Mouse (Mus musculus) midbrain, embryonic 14.5 days (tissue): Measurements from ENCODE around the gene Krt90. TPM values are rescaled to one million over a fixed set of nuclear protein-coding genes. Genes with fewer than 3 reads are reported as not detected.

Source experiments
- ATAC-seq: fragments of 200-750 bp; cut with Nextera tagmentation; 2 replicates; pipeline ENCODE4 v1.8.0; 2017; ENCODE audit warnings: moderate number of reproducible peaks, moderate library complexity; ENCODE audit not compliant: low FRiP score, low TSS enrichment
- DNase-seq: peaks from one replicate; pipeline ENCODE4 v3.0.0-alpha.2; 2015
- H3K27ac ChIP-seq: fragments of 300-500 bp; sonication (generic); replicated peaks from 2 replicates; pipeline ENCODE4 v1.5.1; 2014; ENCODE audit warnings: mild to moderate bottlenecking, low read depth, low read length, moderate library complexity
- H3K27me3 ChIP-seq: fragments of 300-500 bp; sonication (generic); 2 replicates; pipeline ENCODE4 v1.6.1; 2014; ENCODE audit warnings: low read length, control low read depth, mixed read lengths; ENCODE audit not compliant: control insufficient read depth, insufficient read depth
- H3K36me3 ChIP-seq: fragments of 300-500 bp; sonication (generic); 2 replicates; pipeline ENCODE4 v1.6.1; 2014; ENCODE audit warnings: low read length, control low read depth; ENCODE audit not compliant: control insufficient read depth, insufficient read depth
- H3K4me1 ChIP-seq: fragments of 300-500 bp; sonication (generic); 2 replicates; pipeline ENCODE4 v1.6.1; 2014; ENCODE audit warnings: mild to moderate bottlenecking, antibody characterized with exemption, low read length, control low read depth; ENCODE audit not compliant: control insufficient read depth, insufficient read depth
- H3K4me2 ChIP-seq: fragments of 300-500 bp; sonication (generic); 2 replicates; pipeline ENCODE4 v1.6.1; 2014; ENCODE audit warnings: mild to moderate bottlenecking, low read length, moderate library complexity
- H3K4me3 ChIP-seq: fragments of 300-500 bp; sonication (generic); replicated peaks from 2 replicates; pipeline ENCODE4 v1.5.1; 2014; ENCODE audit warnings: low read depth, low read length
- H3K9ac ChIP-seq: fragments of 300-500 bp; sonication (generic); replicated peaks from 2 replicates; pipeline ENCODE4 v1.6.1; 2014; ENCODE audit warnings: mild to moderate bottlenecking, low read length, moderate library complexity
- H3K9me3 ChIP-seq: fragments of 300-500 bp; sonication (generic); 2 replicates; pipeline ENCODE4 v1.6.1; 2016; ENCODE audit warnings: low read length, control low read depth, mixed read lengths; ENCODE audit not compliant: control insufficient read depth
- WGBS: fragments of 180-500 bp; shearing (Covaris S2); extraction: QIAGEN DNeasy Blood & Tissue Kit; methylation state at CpG from one replicate; pipeline ENCODE4 v1.1.7; 2014; 5-methylcytosine and 5-hydroxymethylcytosine counted together
- polyA plus RNA-seq: library from polyadenylated mRNA; unstranded; fragments of >200 nt; fragmentation: Nextera tagmentation; extraction: Ambion mirVana; gene quantifications from 2 replicates; pipeline ENCODE4 v1.2.1, GENCODE M21; 2014

Krt90 gene
- polyA plus RNA-seq, result 0.08 TPM in 1 of 2 replicates, not detected in the other

GRCm38 (mm10) chr15:101562850-101563249 lies at the start of gene Krt90:
Krt90 (minus strand) TSS chr15:101562950.
- Histone ChIP-seq H3K4me2 (no peak within 1 kb of the TSS), H3K4me1 (no peaks in the 10 kb centered on the region), H3K27me3 (no peaks in the 10 kb centered on the region), H3K9me3 (no peaks in the 10 kb centered on the region), H3K27ac (no peak within 1 kb of the TSS), H3K4me3 (no peak within 1 kb of the TSS), H3K36me3 (no peaks in the 10 kb centered on the region), H3K9ac (no peak within 1 kb of the TSS)
- ATAC-seq (no peak), DNase-seq (no peak)
- WGBS, result 67% methylated on average over 5 of the region's 5 CpGs

GRCm38 (mm10) chr15:101599123-101599522 lies 36.4 kb upstream of the Krt90 start:
- no peak for DNase-seq
- 60% methylated on average over 6 of the region's 6 CpGs for WGBS
- H3K4me2 ChIP-seq, result no peak overlapping the region
- no peak overlapping the region for H3K9ac ChIP-seq
- H3K36me3 ChIP-seq, result no peaks in the 10 kb centered on the region
- H3K27me3 ChIP-seq, result no peaks in the 10 kb centered on the region
- H3K4me1 ChIP-seq, result no peaks in the 10 kb centered on the region
- H3K27ac ChIP-seq, result no peak overlapping the region
- no peak for ATAC-seq
- H3K4me3 ChIP-seq, result no peak overlapping the region
- no peaks in the 10 kb centered on the region for H3K9me3 ChIP-seq

GRCm38 (mm10) chr15:101588216-101588615 lies 25.5 kb upstream of the Krt90 start:
- H3K4me1 ChIP-seq, result no peaks in the 10 kb centered on the region
- H3K9ac ChIP-seq, result no peak overlapping the region
- H3K4me3 ChIP-seq, result no peak overlapping the region
- H3K27me3 ChIP-seq, result no peaks in the 10 kb centered on the region
- 80% methylated on average over 10 of the region's 10 CpGs for WGBS
- H3K36me3 ChIP-seq, result no peaks in the 10 kb centered on the region
- no peak overlapping the region for H3K4me2 ChIP-seq
- H3K27ac ChIP-seq, result no peak overlapping the region
- ATAC-seq (no peak), DNase-seq (no peak)
- H3K9me3 ChIP-seq, result no peaks in the 10 kb centered on the region

- no peak for DNase-seq
- no peak for ATAC-seq
- H3K36me3 ChIP-seq, result no peaks in the 10 kb centered on the region
- H3K4me2 ChIP-seq, result no peak overlapping the region
- no peaks in the 10 kb centered on the region for H3K4me1 ChIP-seq
- H3K27ac ChIP-seq, result no peak overlapping the region
- 69% methylated on average over 2 of the region's 2 CpGs for WGBS
- H3K27me3 ChIP-seq, result no peaks in the 10 kb centered on the region
- H3K9ac ChIP-seq, result no peak overlapping the region
- H3K9me3 ChIP-seq, result no peaks in the 10 kb centered on the region
- no peak overlapping the region for H3K4me3 ChIP-seq
Observed at GRCm38 (mm10) chr15:101584456-101584855, 21.7 kb upstream of the Krt90 start.

- H3K27ac ChIP-seq, result no peak overlapping the region
- WGBS, result 84% methylated on average over 8 of the region's 8 CpGs
- no peaks in the 10 kb centered on the region for H3K4me1 ChIP-seq
- no peak overlapping the region for H3K9ac ChIP-seq
- no peak for ATAC-seq
- H3K36me3 ChIP-seq, result no peaks in the 10 kb centered on the region
- H3K9me3 ChIP-seq, result no peaks in the 10 kb centered on the region
- H3K4me3 ChIP-seq, result no peak overlapping the region
- no peak for DNase-seq
- H3K27me3 ChIP-seq, result no peaks in the 10 kb centered on the region
- H3K4me2 ChIP-seq, result no peak overlapping the region
Observed at GRCm38 (mm10) chr15:101583211-101583965, 20.6 kb upstream of the Krt90 start.

- WGBS, result 81% methylated on average over 3 of the region's 3 CpGs
- H3K4me1 ChIP-seq, result no peaks in the 10 kb centered on the region
- H3K27me3 ChIP-seq, result no peaks in the 10 kb centered on the region
- no peak overlapping the region for H3K4me2 ChIP-seq
- ATAC-seq (no peak), DNase-seq (no peak)
- H3K4me3 ChIP-seq, result no peak overlapping the region
- no peak overlapping the region for H3K9ac ChIP-seq
- H3K27ac ChIP-seq, result no peak overlapping the region
- no peaks in the 10 kb centered on the region for H3K36me3 ChIP-seq
- H3K9me3 ChIP-seq, result no peaks in the 10 kb centered on the region
Observed at GRCm38 (mm10) chr15:101581701-101582100, 19.0 kb upstream of the Krt90 start.

- ATAC-seq, result no peak
- 88% methylated on average over 5 of the region's 5 CpGs for WGBS
Observed at GRCm38 (mm10) chr15:101575506-101575905, 12.8 kb upstream of the Krt90 start.

GRCm38 (mm10) chr15:101573796-101574345 lies 11.1 kb upstream of the Krt90 start, which contains the start of gene Krt75:
Krt75 (minus strand) TSS chr15:101573904.
- Histone ChIP-seq H3K9me3 (no peaks in the 10 kb centered on the region), H3K9ac (no peak within 1 kb of the TSS), H3K4me3 (no peak within 1 kb of the TSS), H3K4me2 (no peak within 1 kb of the TSS), H3K27ac (no peak within 1 kb of the TSS), H3K4me1 (no peaks in the 10 kb centered on the region), H3K27me3 (no peaks in the 10 kb centered on the region), H3K36me3 (no peaks in the 10 kb centered on the region)
- WGBS, result 78% methylated on average over 15 of the region's 15 CpGs
- DNase-seq, result no peak
- no peak for ATAC-seq

More at GRCm38 (mm10) chr15:101575506-101575905, 12.8 kb upstream of the Krt90 start:
- Histone ChIP-seq H3K9me3 (no peaks in the 10 kb centered on the region), H3K4me1 (no peaks in the 10 kb centered on the region), H3K36me3 (no peaks in the 10 kb centered on the region), H3K4me2 (no peak overlapping the region), H3K27me3 (no peaks in the 10 kb centered on the region), H3K9ac (no peak overlapping the region), H3K27ac (no peak overlapping the region), H3K4me3 (no peak overlapping the region)
- DNase-seq, result no peak

- 54% methylated on average over 7 of the region's 7 CpGs for WGBS
- Histone ChIP-seq H3K4me2 (no peak overlapping the region), H3K9me3 (no peaks in the 10 kb centered on the region), H3K27ac (no peak overlapping the region), H3K36me3 (no peaks in the 10 kb centered on the region), H3K4me1 (no peaks in the 10 kb centered on the region), H3K27me3 (no peaks in the 10 kb centered on the region), H3K9ac (no peak overlapping the region), H3K4me3 (no peak overlapping the region)
- DNase-seq (no peak), ATAC-seq (no peak)
Observed at GRCm38 (mm10) chr15:101567780-101568179, 5.0 kb upstream of the Krt90 start.
